In the genomic region with DNA sequence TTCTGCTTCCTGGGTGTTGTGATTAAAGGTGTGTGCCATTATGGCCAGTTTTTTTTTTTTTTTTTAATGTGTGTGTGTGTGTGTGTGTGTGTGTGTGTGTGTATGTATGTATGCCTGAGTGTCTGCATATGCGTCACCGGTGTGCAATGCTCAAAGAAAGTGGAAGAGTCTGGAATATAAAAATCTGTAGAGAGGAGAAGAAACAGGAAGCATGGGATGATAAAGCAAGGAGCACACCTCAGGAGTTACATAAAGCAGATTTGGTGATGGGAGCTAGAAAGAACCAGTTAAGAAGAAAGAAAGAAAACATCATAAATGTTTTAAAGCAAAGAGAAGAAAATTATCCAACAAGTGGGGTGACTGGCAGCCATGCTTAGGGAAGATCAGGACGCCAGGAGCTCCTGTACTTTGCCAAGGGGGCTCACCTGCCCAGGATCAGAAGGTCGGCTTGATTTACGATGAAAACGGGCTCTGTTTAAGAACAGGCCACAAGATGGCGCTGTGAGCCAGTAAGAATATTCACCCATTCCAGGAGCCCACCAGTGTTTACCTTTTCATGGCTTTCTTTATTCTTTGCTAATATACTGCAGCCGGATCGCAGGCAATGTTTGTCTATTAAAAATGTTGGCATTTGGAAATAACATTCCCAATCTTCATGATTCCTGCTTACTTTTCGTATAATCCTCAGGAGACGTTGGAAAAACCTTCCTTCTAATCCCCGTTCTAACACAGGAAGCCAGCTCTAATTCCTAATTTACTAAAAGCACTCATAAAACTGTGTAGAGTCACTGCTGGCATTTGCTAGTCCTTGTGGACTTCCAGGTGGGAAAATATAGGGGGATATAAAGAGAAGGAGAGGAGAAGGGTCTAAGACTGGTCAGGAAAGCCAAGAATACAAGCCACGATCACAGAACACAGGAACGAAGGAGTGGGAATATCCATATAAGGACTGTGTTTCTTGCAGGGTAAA, we compare ENCODE assay signal across 8 mouse cellular contexts.
DNase-seq lines count a peak whose midpoint lies in the region; ATAC-seq lines count a peak whose summit lies in the region.

No protein-coding gene starts in this region.

- H3K9ac ChIP-seq in kidney, embryonic 16.5 days (replicated peaks; ENCODE audit: low read length) = no peak overlapping the region
- no peak overlapping the region for H3K9ac ChIP-seq in limb, embryonic 15.5 days
- H3K9ac ChIP-seq in neural tube, embryonic 11.5 days (ENCODE audit: low read length) = no peak overlapping the region

- H3K27me3 ChIP-seq in kidney, embryonic 16.5 days (ENCODE audit: insufficient read depth, low read length) = no peaks in the 10 kb centered on the region
- H3K27me3 ChIP-seq in limb, embryonic 15.5 days = no peaks in the 10 kb centered on the region; the same call in 1 of the 2 replicates
- H3K27me3 ChIP-seq in neural tube, embryonic 11.5 days (ENCODE audit: control insufficient read depth, insufficient read depth, low read length) = no peaks in the 10 kb centered on the region

- H3K4me1 ChIP-seq in kidney, embryonic 16.5 days (ENCODE audit: insufficient read depth, low read length) = peaks cover 3% of the 10 kb centered on the region; the same call in 1 of the 2 replicates
- H3K4me1 ChIP-seq in limb, embryonic 15.5 days = peaks cover 13% of the 10 kb centered on the region
- no peaks in the 10 kb centered on the region for H3K4me1 ChIP-seq in neural tube, embryonic 11.5 days (ENCODE audit: control insufficient read depth, insufficient read depth, low read length)

- 29% methylated on average over 14 of the region's 14 CpGs for WGBS in kidney, embryonic 16.5 days
- WGBS in limb, embryonic 15.5 days = 17% methylated on average over 14 of the region's 14 CpGs
- 40% methylated on average over 14 of the region's 14 CpGs for WGBS in neural tube, embryonic 11.5 days

- no peaks in the 10 kb centered on the region for H3K9me3 ChIP-seq in kidney, embryonic 16.5 days (ENCODE audit: low read length)
- no peaks in the 10 kb centered on the region for H3K9me3 ChIP-seq in limb, embryonic 15.5 days
- no peaks in the 10 kb centered on the region for H3K9me3 ChIP-seq in neural tube, embryonic 11.5 days (ENCODE audit: control insufficient read depth, low read length)

- peak overlapping the region; percentile 14; the same call in 1 of the 2 replicates for H3K4me3 ChIP-seq in kidney, embryonic 16.5 days (ENCODE audit: low read length)
- H3K4me3 ChIP-seq in limb, embryonic 15.5 days = peak overlapping the region; percentile 20; the same call in 1 of the 2 replicates
- H3K4me3 ChIP-seq in neural tube, embryonic 11.5 days (ENCODE audit: low read depth, low read length) = no peak overlapping the region

- H3K4me2 ChIP-seq in kidney, embryonic 16.5 days (replicated peaks; ENCODE audit: low read depth, low read length) = peak overlapping the region; percentile 37
- peak overlapping the region; percentile 39 for H3K4me2 ChIP-seq in limb, embryonic 15.5 days
- no peak overlapping the region for H3K4me2 ChIP-seq in neural tube, embryonic 11.5 days (ENCODE audit: low read depth)

- DNase-seq in 416B (ENCODE audit: low read depth) = peak; percentile 71
- DNase-seq in R1 (ENCODE audit: low read depth, low spot score) = peak; percentile 61
- DNase-seq in cerebellum, postnatal 36 days = peak; percentile 53 to 67
- peak; percentile 34 for DNase-seq in gastrocnemius, postnatal 14 days
- peak; percentile 74 for DNase-seq in neural tube, embryonic 11.5 days (ENCODE audit: low spot score)
- peak; percentile 67 for DNase-seq in thymus, postnatal 4 days

- H3K36me3 ChIP-seq in kidney, embryonic 16.5 days (ENCODE audit: insufficient read depth, low read length) = no peaks in the 10 kb centered on the region
- no peaks in the 10 kb centered on the region for H3K36me3 ChIP-seq in limb, embryonic 15.5 days
- no peaks in the 10 kb centered on the region for H3K36me3 ChIP-seq in neural tube, embryonic 11.5 days (ENCODE audit: control insufficient read depth, insufficient read depth, low read length)

- no peak; the same call in 1 of the 2 replicates for ATAC-seq in kidney, embryonic 16.5 days (ENCODE audit: low FRiP score, low TSS enrichment)
- no peak for ATAC-seq in limb, embryonic 15.5 days (ENCODE audit: insufficient number of reproducible peaks, low FRiP score, low TSS enrichment, low read depth)
- ATAC-seq in neural tube, embryonic 11.5 days (ENCODE audit: insufficient read depth, low FRiP score, low TSS enrichment) = no peak

- no peak overlapping the region for H3K27ac ChIP-seq in kidney, embryonic 16.5 days (ENCODE audit: low read length)
- no peak overlapping the region for H3K27ac ChIP-seq in limb, embryonic 15.5 days
- no peak overlapping the region for H3K27ac ChIP-seq in neural tube, embryonic 11.5 days (ENCODE audit: low read depth, low read length)

- intact Hi-C loops in gastrocnemius, postnatal 14 days (cut with DNase I; ENCODE audit: low total_unique reads) = loop anchor here (5.0 kb wide), 1 partner anchor 978 kb away; no protein-coding TSS in a partner anchor
